Comparison of ENCODE assay signal across 7 mouse cellular contexts in the genomic region with DNA sequence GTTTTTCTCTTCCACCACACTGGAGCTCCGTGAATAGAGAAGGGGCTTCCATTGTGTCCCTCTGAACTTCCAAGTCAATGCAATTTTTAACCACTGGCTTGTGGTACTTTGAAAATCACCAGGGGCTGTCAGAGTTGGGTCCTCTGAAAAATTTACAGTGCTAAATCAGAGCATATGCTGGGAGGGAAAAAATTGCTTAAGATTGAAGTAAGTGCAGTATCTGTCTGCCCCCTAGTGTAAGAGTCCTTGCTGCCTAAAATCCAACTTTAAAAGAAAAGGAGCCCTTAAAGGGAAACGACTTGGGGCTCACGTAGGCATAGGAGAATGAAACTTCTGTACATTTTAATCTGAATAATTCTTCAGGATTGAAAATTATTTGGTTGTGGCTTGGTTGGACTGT. TPM values are rescaled to one million over a fixed set of nuclear protein-coding genes. Genes with fewer than 3 reads are reported as not detected.
DNase-seq lines count a peak whose midpoint lies in the region; ATAC-seq and TF ChIP-seq lines count a peak whose summit lies in the region.

No protein-coding gene starts in this region.

- 0 out of 2 replicates have a peak, but pooled peaks cover 5% of the 10 kb centered on the region for H3K9me3 ChIP-seq in E14TG2a.4 (ENCODE audit: low read length)
- no peaks in the 10 kb centered on the region for H3K9me3 ChIP-seq in heart, embryonic 13.5 days
- H3K9me3 ChIP-seq in midbrain, embryonic 14.5 days (ENCODE audit: control insufficient read depth, low read length), result no peaks in the 10 kb centered on the region

- H3K4me2 ChIP-seq in heart, embryonic 13.5 days, result peak overlapping the region; percentile 66
- H3K4me2 ChIP-seq in midbrain, embryonic 14.5 days (ENCODE audit: low read length), result peak overlapping the region; percentile 78

- no peak overlapping the region for H3K4me3 ChIP-seq in E14TG2a.4 (replicated peaks; ENCODE audit: low read length)
- peak overlapping the region; percentile 64 for H3K4me3 ChIP-seq in heart, embryonic 13.5 days
- H3K4me3 ChIP-seq in midbrain, embryonic 14.5 days (replicated peaks; ENCODE audit: low read depth, low read length), result peak overlapping the region; percentile 36

- peak overlapping the region; percentile 86 for H3K9ac ChIP-seq in heart, embryonic 13.5 days
- H3K9ac ChIP-seq in midbrain, embryonic 14.5 days (replicated peaks; ENCODE audit: low read length), result peak overlapping the region; percentile 62

- H3K27me3 ChIP-seq in E14TG2a.4 (ENCODE audit: insufficient read depth, low read length), result peaks cover 84% of the 10 kb centered on the region
- peaks cover 58% of the 10 kb centered on the region for H3K27me3 ChIP-seq in heart, embryonic 13.5 days (replicated peaks)
- H3K27me3 ChIP-seq in midbrain, embryonic 14.5 days (ENCODE audit: control insufficient read depth, insufficient read depth, low read length), result peaks cover 55% of the 10 kb centered on the region

- peak; percentile 19; the same call in 1 of the 2 replicates for TF ChIP-seq CTCF in E14TG2a.4 (conservative IDR thresholded peaks at IDR 0.05; ENCODE audit: low read length)

- no peak for ATAC-seq in heart, embryonic 13.5 days (ENCODE audit: extremely low read depth, insufficient number of reproducible peaks, low FRiP score, low TSS enrichment)
- ATAC-seq in midbrain, embryonic 14.5 days (ENCODE audit: low FRiP score, low TSS enrichment), result no peak
- ATAC-seq in granulocyte monocyte progenitor cell, adult 5-6 weeks (replicated peaks; ENCODE audit: poor library complexity, severe bottlenecking), result no peak

- WGBS in heart, embryonic 13.5 days, result 0% methylated on average over 3 of the region's 3 CpGs
- WGBS in midbrain, embryonic 14.5 days, result under 1% methylated on average over 3 of the region's 3 CpGs

- H3K4me1 ChIP-seq in E14TG2a.4 (replicated peaks; ENCODE audit: low read depth, low read length), result peaks cover 47% of the 10 kb centered on the region
- H3K4me1 ChIP-seq in heart, embryonic 13.5 days, result peaks cover 24% of the 10 kb centered on the region
- no peaks in the 10 kb centered on the region for H3K4me1 ChIP-seq in midbrain, embryonic 14.5 days (ENCODE audit: control insufficient read depth, insufficient read depth, low read length)

- H3K27ac ChIP-seq in heart, embryonic 13.5 days (replicated peaks), result peak overlapping the region; percentile 89
- H3K27ac ChIP-seq in midbrain, embryonic 14.5 days (replicated peaks; ENCODE audit: low read depth, low read length), result peak overlapping the region; percentile 86

- H3K36me3 ChIP-seq in E14TG2a.4 (ENCODE audit: insufficient read depth, low read length), result no peaks in the 10 kb centered on the region
- H3K36me3 ChIP-seq in heart, embryonic 13.5 days, result no peaks in the 10 kb centered on the region
- no peaks in the 10 kb centered on the region for H3K36me3 ChIP-seq in midbrain, embryonic 14.5 days (ENCODE audit: control insufficient read depth, insufficient read depth, low read length)

- peak; percentile 72 for DNase-seq in brain, adult 2 months (ENCODE audit: low read depth, low spot score)
- peak; percentile 49 for DNase-seq in kidney, postnatal 10 days
- DNase-seq in midbrain, embryonic 14.5 days, result peak; percentile 80
- DNase-seq in left cerebral cortex, adult 9 months (ENCODE audit: low spot score in 2 of 2), result no peak

RNA-seq across cellular contexts. Expression of gene Nr2f2, which starts 1.7 kb away (rescaled TPM):
- 24.5 and 27.3 TPM in 2 replicates for polyA plus RNA-seq in heart, embryonic 13.5 days (2015; fragmentation: Nextera tagmentation; extraction: Ambion mirVana)
- polyA plus RNA-seq in midbrain, embryonic 14.5 days (2014; fragmentation: Nextera tagmentation; extraction: Ambion mirVana), result 113 and 120 TPM in 2 replicates
- total RNA-seq in granulocyte monocyte progenitor cell, adult 5-6 weeks (2014; fragmentation: Nextera tagmentation), result not detected in 2 replicates
- total RNA-seq in granulocyte monocyte progenitor cell, adult 5-6 weeks (2017), result not detected in 2 replicates

Comparison
In these comparisons a context has a peak if more than half of its experiments do, and no peak if none do; other contexts are left out.
1. DNase-seq: peak in brain, adult 2 months (single experiment), kidney, postnatal 10 days (single experiment) and midbrain, embryonic 14.5 days (single experiment); none in left cerebral cortex, adult 9 months (0 of 2).